Mouse (Mus musculus): ENCODE data around the gene Otud7b.
"Not testable (repeated sequence)": the region's sequence is repeated elsewhere in the genome, so short reads cannot be mapped to it uniquely, and the experiment has no call there.

Otud7b gene

GRCm38 (mm10) chr3:96135011-96135410, 30.7 kb downstream of the Otud7b start:
- no peak for DNase-seq (ENCODE audit: low spot score in 2 of 2)

- peak; percentile 24 to 59 for DNase-seq (ENCODE audit: low spot score in 2 of 2)
Observed at GRCm38 (mm10) chr3:96147950-96148349, 43.6 kb downstream of the Otud7b start.

- no peak for DNase-seq (ENCODE audit: low spot score in 2 of 2)
Observed at GRCm38 (mm10) chr3:96151836-96152235, 47.5 kb downstream of the Otud7b start.

- no peak for DNase-seq (ENCODE audit: low spot score in 2 of 2)
Observed at GRCm38 (mm10) chr3:96152611-96153010, 48.3 kb downstream of the Otud7b start.

- DNase-seq (ENCODE audit: low spot score in 2 of 2): no peak
Observed at GRCm38 (mm10) chr3:96155501-96155900, 51.2 kb downstream of the Otud7b start.

GRCm38 (mm10) chr3:96159820-96160219, 55.5 kb downstream of the Otud7b start:
- no peak for DNase-seq (ENCODE audit: low spot score in 2 of 2)

GRCm38 (mm10) chr3:96160222-96160802, 56.0 kb downstream of the Otud7b start:
- DNase-seq (ENCODE audit: low spot score in 2 of 2): no peak

GRCm38 (mm10) chr3:96160803-96161516, 56.6 kb downstream of the Otud7b start:
- DNase-seq (ENCODE audit: low spot score in 2 of 2): no peak

- no peak for DNase-seq (ENCODE audit: low spot score in 2 of 2)
Observed at GRCm38 (mm10) chr3:96161869-96162840, 57.8 kb downstream of the Otud7b start, which contains the start of gene Mtmr11. Gene Mtmr11 (plus strand): TSS chr3:96162004.

- DNase-seq (ENCODE audit: low spot score in 2 of 2): no peak
Observed at GRCm38 (mm10) chr3:96163040-96163439, 58.7 kb downstream of the Otud7b start.

GRCm38 (mm10) chr3:96168466-96169158, 64.3 kb downstream of the Otud7b start:
- DNase-seq (ENCODE audit: low spot score in 2 of 2): no peak

- no peak for DNase-seq (ENCODE audit: low spot score in 2 of 2)
Observed at GRCm38 (mm10) chr3:96170276-96170675, 65.9 kb downstream of the Otud7b start.

- no peak for DNase-seq (ENCODE audit: low spot score in 2 of 2)
Observed at GRCm38 (mm10) chr3:96170976-96171545, 66.7 kb downstream of the Otud7b start.

GRCm38 (mm10) chr3:96171583-96172196, 67.4 kb downstream of the Otud7b start:
- DNase-seq (ENCODE audit: low spot score in 2 of 2): no peak

GRCm38 (mm10) chr3:96172197-96173178, 68.2 kb downstream of the Otud7b start, which contains the start of gene Sf3b4:
Gene Sf3b4 (plus strand): TSS chr3:96172332.
- DNase-seq (ENCODE audit: low spot score in 2 of 2): peak; percentile 84 to 89

GRCm38 (mm10) chr3:96173185-96173584, 68.9 kb downstream of the Otud7b start:
- no peak for DNase-seq (ENCODE audit: low spot score in 2 of 2)

- not testable (repeated sequence) for DNase-seq (ENCODE audit: low spot score in 2 of 2)
Observed at GRCm38 (mm10) chr3:96174042-96174441, 69.7 kb downstream of the Otud7b start.

- no peak for DNase-seq (ENCODE audit: low spot score in 2 of 2)
Observed at GRCm38 (mm10) chr3:96175251-96175650, 70.9 kb downstream of the Otud7b start.

- no peak for DNase-seq (ENCODE audit: low spot score in 2 of 2)
Observed at GRCm38 (mm10) chr3:96178427-96178826, 74.1 kb downstream of the Otud7b start.

All from spleen, postnatal 10 days (tissue).